Mouse (Mus musculus) stomach, adult 2 months (tissue): ENCODE measurements around the gene C030005K15Rik. TPM values are rescaled to one million over a fixed set of nuclear protein-coding genes. Genes with fewer than 3 reads are reported as not detected.

Experiments
- polyA plus RNA-seq: library from polyadenylated mRNA; depleted of rRNA; stranded (reverse); fragments of >200 nt; gene quantifications from 2 replicates; pipeline ENCODE4 v1.2.3, GENCODE M21; 2012; rRNA removed

Gene C030005K15Rik
- polyA plus RNA-seq = not detected in 2 replicates

GRCm38 (mm10) chr10:97726655-97727054 is at the start of gene C030005K15Rik:
TSS of gene C030005K15Rik (minus strand) at chr10:97726755.

GRCm38 (mm10) chr10:97692913-97693312 is 33.6 kb downstream of the C030005K15Rik start, which contains the start of gene Ccer1:
TSS of gene Ccer1 (plus strand) at chr10:97693059.

Other genes with a start within 250 kb of the C030005K15Rik start
- 33.9 and 50.0 TPM in 2 replicates for gene Dcn, start 247.1 kb downstream of the C030005K15Rik start, polyA plus RNA-seq
- gene Lum, start 161.6 kb downstream of the C030005K15Rik start, polyA plus RNA-seq = 2.7 and 6.2 TPM in 2 replicates
- gene Kera, start 119.9 kb downstream of the C030005K15Rik start, polyA plus RNA-seq = 0.09 TPM in 1 of 2 replicates, not detected in the other
- gene Epyc, start 82.7 kb downstream of the C030005K15Rik start, polyA plus RNA-seq = 0.05 TPM in 1 of 2 replicates, not detected in the other
- gene Ccer1, start 33.7 kb downstream of the C030005K15Rik start, polyA plus RNA-seq = not detected in 2 replicates